Mouse (Mus musculus) hindbrain, embryonic 10.5 days (tissue): ENCODE results near the gene Sprr2a2. TPM values are rescaled to one million over a fixed set of nuclear protein-coding genes. Genes with fewer than 3 reads are reported as not detected.
"Not testable (repeated sequence)": the region's sequence is repeated elsewhere in the genome, so short reads cannot be mapped to it uniquely, and the experiment has no call there.

ENCODE experiments used
- DNase-seq: peaks from one replicate; pipeline ENCODE4 v3.0.0-alpha.2; 2017; ENCODE audit warnings: low spot score
- H3K27ac ChIP-seq: fragments of 300-500 bp; sonication (generic); 2 replicates; pipeline ENCODE4 v1.5.1; 2016; ENCODE audit warnings: mild to moderate bottlenecking, moderate library complexity
- H3K27me3 ChIP-seq: fragments of 300-500 bp; sonication (generic); 2 replicates; pipeline ENCODE4 v1.6.1; 2016; ENCODE audit warnings: mild to moderate bottlenecking; ENCODE audit not compliant: poor library complexity, insufficient read depth, severe bottlenecking
- H3K36me3 ChIP-seq: fragments of 300-500 bp; sonication (generic); 2 replicates; pipeline ENCODE4 v1.6.1; 2016; ENCODE audit warnings: mild to moderate bottlenecking, moderate library complexity
- H3K4me1 ChIP-seq: fragments of 300-500 bp; sonication (generic); replicated peaks from 2 replicates; pipeline ENCODE4 v1.6.1; 2016; ENCODE audit warnings: mild to moderate bottlenecking
- H3K4me3 ChIP-seq: fragments of 300-500 bp; sonication (generic); 2 replicates; pipeline ENCODE4 v1.5.1; 2016; ENCODE audit warnings: mild to moderate bottlenecking, moderate library complexity
- H3K9me3 ChIP-seq: fragments of 300-500 bp; sonication (generic); 2 replicates; pipeline ENCODE4 v1.6.1; 2016; ENCODE audit warnings: mild to moderate bottlenecking, moderate library complexity
- WGBS: fragments of 180-500 bp; shearing (Covaris S2); methylation state at CpG from one replicate; pipeline ENCODE4 v1.1.7; 2016; 5-methylcytosine and 5-hydroxymethylcytosine counted together
- polyA plus RNA-seq: library from polyadenylated mRNA; unstranded; fragments of >200 nt; fragmentation: Nextera tagmentation; extraction: Ambion mirVana; gene quantifications from 2 replicates; pipeline ENCODE4 v1.2.1, GENCODE M21; 2016

Sprr2a2 gene
- polyA plus RNA-seq, 1 experiment from 2014 or later: not detected

DNA sequence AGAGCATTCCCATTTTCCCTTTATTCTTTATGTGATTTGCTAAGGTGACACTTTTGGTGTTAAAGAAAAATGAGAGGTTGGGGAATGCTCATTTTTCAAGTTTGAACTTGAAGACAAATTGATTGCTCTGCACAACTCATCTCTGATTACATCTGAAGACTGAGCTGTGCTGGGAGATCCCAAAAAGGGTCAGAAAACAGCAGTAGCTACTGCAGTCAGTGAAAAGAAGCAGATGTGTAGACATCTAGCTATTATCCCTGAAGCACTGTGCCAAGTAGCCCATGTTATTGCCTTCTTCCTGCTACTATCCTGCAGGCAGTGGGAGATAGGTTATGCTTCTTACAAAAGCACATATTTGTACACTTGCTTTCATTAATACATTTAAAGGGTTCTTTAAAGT lies 29.1 kb downstream of the Sprr2a2 start:
- H3K27me3 ChIP-seq, H3K36me3 ChIP-seq, DNase-seq, H3K9me3 ChIP-seq, H3K4me3 ChIP-seq, H3K27ac ChIP-seq, H3K4me1 ChIP-seq: not testable (repeated sequence)

DNA sequence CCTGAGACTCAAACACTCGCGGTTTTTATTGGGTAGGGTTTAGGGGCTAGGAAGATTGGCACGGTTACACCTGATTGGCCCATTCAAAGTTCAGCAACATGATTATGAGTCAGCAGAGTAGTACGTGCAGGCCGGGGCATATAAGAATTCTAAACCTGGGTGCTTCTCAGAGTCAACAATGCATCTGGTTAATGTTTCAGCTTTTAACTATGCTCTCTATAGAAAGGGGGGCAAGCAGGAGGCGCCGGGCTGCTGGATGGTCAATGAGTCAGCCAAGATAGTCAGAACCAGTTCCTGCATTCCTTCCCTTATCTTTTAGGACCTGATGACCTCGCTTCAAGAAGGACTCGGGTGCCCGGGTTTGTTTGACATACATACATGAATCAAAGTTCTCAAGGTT lies 30.5 kb downstream of the Sprr2a2 start:
- not testable (repeated sequence) for H3K4me1 ChIP-seq, H3K27ac ChIP-seq, H3K27me3 ChIP-seq, H3K9me3 ChIP-seq, DNase-seq, H3K4me3 ChIP-seq, H3K36me3 ChIP-seq
- no CpG with 5 or more reads among the region's 10 CpGs for WGBS

DNA sequence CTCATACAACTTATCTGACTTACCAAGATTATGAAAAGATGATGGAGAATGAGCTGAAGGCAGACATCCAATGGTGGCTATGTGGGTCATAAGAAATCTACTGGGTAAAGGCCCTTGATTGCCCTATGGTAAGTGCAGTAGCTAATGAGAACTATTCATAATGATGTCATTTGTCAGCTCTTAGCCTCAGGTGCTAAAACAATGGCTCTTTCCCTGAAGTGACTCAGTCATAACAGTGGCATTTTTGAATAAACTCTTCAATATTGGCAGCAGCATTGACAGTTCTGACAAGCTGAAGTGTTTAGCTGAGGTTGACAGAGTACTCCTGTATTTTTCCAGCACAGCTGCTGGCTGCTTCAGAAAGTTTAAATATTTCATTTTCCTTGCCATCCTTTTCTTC lies 32.8 kb downstream of the Sprr2a2 start:
- not testable (repeated sequence) for H3K4me1 ChIP-seq, H3K27me3 ChIP-seq, DNase-seq, H3K36me3 ChIP-seq, H3K9me3 ChIP-seq, H3K27ac ChIP-seq, H3K4me3 ChIP-seq

DNA sequence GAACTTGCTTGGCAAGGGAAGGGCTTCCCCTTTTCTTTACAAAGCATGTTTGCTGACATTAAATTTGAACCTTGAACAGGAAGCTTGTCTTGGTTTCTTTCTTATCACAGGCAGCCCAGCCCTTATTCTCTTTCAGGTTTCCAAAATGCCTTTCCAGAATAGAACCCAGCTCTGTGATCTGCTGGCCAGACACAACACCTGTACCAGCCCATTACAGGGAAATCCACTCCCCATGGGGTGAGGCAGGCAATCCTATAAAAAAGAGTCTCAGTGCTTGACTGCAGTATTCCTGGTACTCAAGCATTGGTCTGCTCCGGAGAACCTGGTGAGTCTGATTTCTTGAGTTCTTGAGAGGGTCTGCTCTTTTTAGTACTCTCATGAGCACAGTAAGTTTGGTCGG lies 34.7 kb downstream of the Sprr2a2 start:
- H3K27me3 ChIP-seq, H3K4me3 ChIP-seq, DNase-seq, H3K4me1 ChIP-seq, H3K9me3 ChIP-seq, H3K27ac ChIP-seq, H3K36me3 ChIP-seq: not testable (repeated sequence)
- WGBS: 93% methylated on average over 1 of the region's 2 CpGs

DNA sequence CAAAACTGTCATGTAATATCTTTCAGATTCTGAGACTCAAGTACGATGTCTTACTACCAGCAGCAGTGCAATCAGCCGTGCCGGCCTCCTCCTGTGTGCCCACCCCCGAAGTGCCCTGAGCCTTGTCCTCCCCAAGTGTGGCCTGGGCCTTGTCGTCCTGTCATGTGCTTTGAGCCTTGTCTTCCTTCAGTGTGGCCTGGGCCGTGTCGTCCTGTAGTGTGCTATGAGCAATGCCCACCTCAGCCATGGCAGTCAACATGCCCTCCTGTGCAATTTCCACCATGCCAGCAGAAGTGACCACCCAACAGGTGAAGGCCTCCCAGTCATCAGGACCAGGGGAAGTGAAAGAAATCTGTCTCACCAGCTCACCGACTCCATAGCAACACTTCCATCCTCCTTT lies 38.1 kb downstream of the Sprr2a2 start:
- not testable (repeated sequence) for H3K27me3 ChIP-seq, H3K36me3 ChIP-seq, H3K4me1 ChIP-seq, H3K4me3 ChIP-seq, DNase-seq, H3K9me3 ChIP-seq, H3K27ac ChIP-seq
- no CpG with 5 or more reads among the region's 8 CpGs for WGBS

DNA sequence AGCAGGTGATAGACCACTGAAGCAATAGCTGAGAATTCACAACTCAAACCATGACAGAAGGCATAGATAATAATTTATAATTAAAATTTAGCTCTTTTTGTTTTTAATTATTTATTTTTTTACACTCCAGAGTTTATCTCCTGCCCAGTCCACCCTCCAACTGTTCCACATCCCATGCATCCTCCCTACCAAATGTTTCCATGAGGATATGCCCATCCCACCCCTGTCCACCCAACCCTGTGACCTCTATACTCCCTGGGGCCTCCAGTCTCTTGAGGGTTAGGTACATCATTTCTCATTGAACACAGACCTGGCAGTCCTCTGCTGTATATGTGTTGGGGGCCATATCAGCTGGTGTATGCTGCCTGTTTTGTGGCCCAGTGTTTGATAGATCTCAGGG lies 42.8 kb downstream of the Sprr2a2 start:
- H3K4me1 ChIP-seq, H3K27me3 ChIP-seq: not testable (repeated sequence)

DNA sequence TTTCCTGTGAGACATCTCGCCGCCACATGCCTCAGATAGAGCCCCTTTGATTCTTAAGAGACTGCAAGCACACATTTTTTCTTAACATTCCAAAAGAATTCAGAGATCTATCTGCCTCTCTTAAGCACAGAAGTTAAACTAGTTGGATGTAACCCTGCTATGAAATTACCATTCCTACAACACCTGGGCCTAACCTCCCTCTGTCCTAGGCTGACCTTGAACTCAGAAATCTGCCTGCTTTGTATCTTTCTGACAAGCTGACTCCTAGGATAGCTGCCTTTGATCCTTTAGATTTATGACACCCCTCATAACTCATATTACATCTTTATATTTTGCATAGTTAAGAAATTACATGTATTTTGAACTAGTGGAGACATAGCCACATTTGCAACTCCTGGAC lies 47.7 kb downstream of the Sprr2a2 start:
- not testable (repeated sequence) for DNase-seq, H3K4me3 ChIP-seq, H3K9me3 ChIP-seq, H3K27ac ChIP-seq, H3K36me3 ChIP-seq, H3K4me1 ChIP-seq, H3K27me3 ChIP-seq
- no CpG with 5 or more reads among the region's 2 CpGs for WGBS

More for the DNA sequence above, 42.8 kb downstream of the Sprr2a2 start:
- not testable (repeated sequence) for H3K27ac ChIP-seq, H3K36me3 ChIP-seq, DNase-seq, H3K4me3 ChIP-seq, H3K9me3 ChIP-seq

DNA sequence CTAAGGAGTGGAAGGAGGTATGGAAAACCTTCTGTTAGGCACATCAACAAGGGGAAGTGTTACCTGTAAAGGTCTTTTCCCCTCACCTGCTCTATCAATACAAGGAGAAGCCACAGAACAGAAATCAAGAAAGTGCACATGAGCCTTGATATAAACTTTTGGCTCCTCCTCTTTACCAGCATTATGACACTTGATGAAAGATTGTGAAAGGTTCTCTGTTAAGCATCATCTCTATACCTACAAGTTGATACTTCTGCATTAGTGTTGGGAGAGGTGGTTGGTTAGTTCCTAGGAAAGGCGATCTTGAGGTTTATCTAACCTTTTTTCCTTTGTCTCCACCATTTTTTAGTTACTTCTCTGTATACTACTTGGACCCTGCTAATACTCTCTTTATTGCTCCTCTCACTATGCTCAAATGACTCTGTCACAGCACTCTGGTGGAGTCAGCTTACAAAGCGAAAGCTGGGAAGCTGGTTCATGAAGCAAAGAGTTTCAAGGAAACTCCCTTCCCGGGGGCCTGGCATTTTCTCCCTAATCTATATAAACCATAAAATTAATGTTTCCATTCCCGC lies 55.8 kb downstream of the Sprr2a2 start:
- not testable (repeated sequence) for H3K9me3 ChIP-seq, H3K27me3 ChIP-seq, H3K36me3 ChIP-seq, H3K4me3 ChIP-seq, H3K4me1 ChIP-seq, DNase-seq, H3K27ac ChIP-seq
- no CpG with 5 or more reads among the region's 4 CpGs for WGBS

DNA sequence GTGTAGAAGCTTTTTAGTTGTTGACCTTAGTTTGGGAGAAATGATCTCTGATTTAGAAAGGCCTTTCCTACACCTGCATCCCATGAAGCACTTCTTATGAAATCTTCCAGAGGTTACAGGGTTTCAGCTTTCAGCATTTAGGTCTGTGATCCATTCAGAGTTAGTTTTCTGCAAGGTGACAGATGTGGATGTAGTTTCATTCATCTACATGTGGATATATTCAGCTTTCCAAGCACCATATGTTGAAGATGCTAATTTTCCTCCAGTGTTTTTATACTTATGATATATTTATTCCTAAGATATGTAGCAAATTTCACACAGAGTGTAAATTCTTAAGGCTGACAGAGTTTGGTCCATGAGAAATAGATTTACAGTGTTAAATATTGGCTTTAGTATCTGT lies 57.8 kb downstream of the Sprr2a2 start:
- not testable (repeated sequence) for H3K4me1 ChIP-seq, H3K4me3 ChIP-seq, DNase-seq, H3K36me3 ChIP-seq, H3K27ac ChIP-seq, H3K27me3 ChIP-seq, H3K9me3 ChIP-seq

DNA sequence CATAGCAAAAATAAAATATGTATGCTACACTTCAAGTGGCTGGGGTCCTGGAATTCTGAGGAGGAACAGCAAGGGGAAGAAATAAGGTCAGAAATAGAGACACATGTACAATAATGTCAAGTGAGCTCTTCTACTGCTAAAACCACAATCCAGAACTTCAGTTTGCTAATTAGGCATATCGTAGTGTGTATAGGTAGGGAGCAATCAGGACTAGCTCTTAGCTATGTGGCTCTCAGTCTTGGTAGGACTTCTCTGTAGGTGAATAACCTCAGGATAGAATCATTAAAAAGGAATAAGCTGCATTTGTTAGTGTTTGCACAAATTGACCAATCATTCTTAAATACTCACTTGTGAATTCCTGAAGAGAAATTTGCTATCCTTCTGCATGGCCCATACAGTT lies 58.3 kb downstream of the Sprr2a2 start:
- not testable (repeated sequence) for H3K36me3 ChIP-seq, H3K4me3 ChIP-seq, H3K27ac ChIP-seq, H3K27me3 ChIP-seq, H3K9me3 ChIP-seq, H3K4me1 ChIP-seq, DNase-seq
- no CpG with 5 or more reads among the region's 1 CpGs for WGBS

DNA sequence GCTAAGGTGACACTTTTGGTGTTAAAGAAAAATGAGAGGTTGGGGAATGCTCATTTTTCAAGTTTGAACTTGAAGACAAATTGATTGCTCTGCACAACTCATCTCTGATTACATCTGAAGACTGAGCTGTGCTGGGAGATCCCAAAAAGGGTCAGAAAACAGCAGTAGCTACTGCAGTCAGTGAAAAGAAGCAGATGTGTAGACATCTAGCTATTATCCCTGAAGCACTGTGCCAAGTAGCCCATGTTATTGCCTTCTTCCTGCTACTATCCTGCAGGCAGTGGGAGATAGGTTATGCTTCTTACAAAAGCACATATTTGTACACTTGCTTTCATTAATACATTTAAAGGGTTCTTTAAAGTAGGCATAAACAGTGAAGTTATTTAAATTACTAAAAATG lies 63.9 kb downstream of the Sprr2a2 start:
- not testable (repeated sequence) for H3K4me1 ChIP-seq, H3K27me3 ChIP-seq, H3K36me3 ChIP-seq, H3K27ac ChIP-seq, DNase-seq, H3K4me3 ChIP-seq, H3K9me3 ChIP-seq

DNA sequence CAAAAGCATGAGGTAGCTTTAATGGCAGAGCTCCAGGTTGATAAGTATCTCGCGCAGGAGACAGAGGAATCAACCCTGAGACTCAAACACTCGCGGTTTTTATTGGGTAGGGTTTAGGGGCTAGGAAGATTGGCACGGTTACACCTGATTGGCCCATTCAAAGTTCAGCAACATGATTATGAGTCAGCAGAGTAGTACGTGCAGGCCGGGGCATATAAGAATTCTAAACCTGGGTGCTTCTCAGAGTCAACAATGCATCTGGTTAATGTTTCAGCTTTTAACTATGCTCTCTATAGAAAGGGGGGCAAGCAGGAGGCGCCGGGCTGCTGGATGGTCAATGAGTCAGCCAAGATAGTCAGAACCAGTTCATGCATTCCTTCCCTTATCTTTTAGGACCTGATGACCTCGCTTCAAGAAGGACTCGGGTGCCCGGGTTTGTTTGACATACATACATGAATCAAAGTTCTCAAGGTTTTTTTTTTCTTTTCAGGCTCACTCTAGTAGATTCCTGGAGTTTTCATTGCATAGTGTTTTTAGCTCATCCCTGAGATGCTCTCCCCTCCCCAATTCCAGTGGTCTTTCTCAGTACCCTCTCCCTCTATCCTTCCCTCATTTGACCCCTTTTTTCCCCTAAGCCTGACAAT lies 65.4 kb downstream of the Sprr2a2 start:
- 87% methylated on average over 5 of the region's 12 CpGs for WGBS
- not testable (repeated sequence) for DNase-seq, H3K36me3 ChIP-seq, H3K27me3 ChIP-seq, H3K4me3 ChIP-seq, H3K9me3 ChIP-seq, H3K4me1 ChIP-seq, H3K27ac ChIP-seq

DNA sequence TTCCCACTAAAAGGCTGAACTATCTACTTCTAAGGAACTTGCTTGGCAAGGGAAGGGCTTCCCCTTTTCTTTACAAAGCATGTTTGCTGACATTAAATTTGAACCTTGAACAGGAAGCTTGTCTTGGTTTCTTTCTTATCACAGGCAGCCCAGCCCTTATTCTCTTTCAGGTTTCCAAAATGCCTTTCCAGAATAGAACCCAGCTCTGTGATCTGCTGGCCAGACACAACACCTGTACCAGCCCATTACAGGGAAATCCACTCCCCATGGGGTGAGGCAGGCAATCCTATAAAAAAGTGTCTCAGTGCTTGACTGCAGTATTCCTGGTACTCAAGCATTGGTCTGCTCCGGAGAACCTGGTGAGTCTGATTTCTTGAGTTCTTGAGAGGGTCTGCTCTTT lies 69.4 kb downstream of the Sprr2a2 start, which contains the start of gene Sprr2a3:
TSS of gene Sprr2a3 (plus strand) at position 317 of the 400 bp plus-strand sequence.
- not testable (repeated sequence) for H3K27ac ChIP-seq, H3K9me3 ChIP-seq, H3K4me3 ChIP-seq, H3K4me1 ChIP-seq, H3K36me3 ChIP-seq, DNase-seq, H3K27me3 ChIP-seq
- 84% methylated on average over 1 of the region's 1 CpGs for WGBS

DNA sequence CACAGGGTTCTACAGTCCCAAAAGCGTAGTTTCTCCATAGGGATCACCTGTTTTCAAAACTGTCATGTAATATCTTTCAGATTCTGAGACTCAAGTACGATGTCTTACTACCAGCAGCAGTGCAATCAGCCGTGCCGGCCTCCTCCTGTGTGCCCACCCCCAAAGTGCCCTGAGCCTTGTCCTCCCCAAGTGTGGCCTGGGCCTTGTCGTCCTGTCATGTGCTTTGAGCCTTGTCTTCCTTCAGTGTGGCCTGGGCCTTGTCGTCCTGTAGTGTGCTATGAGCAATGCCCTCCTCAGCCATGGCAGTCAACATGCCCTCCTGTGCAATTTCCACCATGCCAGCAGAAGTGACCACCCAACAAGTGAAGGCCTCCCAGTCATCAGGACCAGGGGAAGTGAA lies 72.8 kb downstream of the Sprr2a2 start:
- not testable (repeated sequence) for H3K4me3 ChIP-seq, H3K27ac ChIP-seq, H3K9me3 ChIP-seq, H3K27me3 ChIP-seq, H3K36me3 ChIP-seq, H3K4me1 ChIP-seq, DNase-seq
- WGBS: 77% methylated on average over 6 of the region's 6 CpGs
